Comparison of ENCODE assay signal across 1 mouse cellular context in the genomic region with DNA sequence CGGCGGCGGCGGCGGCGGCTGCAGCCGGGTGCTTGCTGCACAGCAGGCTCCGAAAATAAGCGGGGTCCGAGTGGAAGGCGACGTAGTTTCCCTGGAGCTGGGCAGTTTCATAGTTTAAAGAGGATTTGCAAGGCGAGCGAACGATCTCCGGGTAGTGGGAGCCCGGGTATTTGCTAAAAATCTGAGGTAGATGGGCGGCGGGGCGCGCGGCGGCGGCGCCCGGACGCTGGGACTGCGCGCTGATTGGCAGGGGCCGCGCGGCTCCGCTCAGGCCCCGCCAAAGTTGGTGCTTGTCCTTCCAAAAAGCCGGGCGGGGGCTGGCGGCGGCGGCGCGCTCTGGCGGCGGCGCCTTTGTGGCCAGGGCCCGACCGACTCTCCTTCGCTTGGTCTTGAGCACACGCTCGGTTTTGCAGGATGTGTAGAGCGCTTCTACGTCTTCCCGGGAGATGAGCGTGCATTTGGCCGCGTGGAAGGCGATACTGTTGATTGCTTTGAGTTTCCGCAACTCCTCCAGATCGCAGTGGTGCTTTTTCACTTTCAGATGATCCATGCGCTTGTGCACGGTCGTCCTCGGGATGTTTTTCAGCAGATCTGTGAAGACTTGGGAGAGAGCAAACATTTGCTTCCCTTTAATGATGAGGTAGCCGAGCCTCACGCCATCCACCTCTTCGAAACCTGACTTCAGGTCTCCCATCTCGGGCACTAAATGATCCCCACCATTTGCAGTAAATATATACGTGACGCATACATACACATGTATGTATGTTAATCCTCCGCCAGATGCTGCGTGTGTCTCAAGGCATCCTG.
TF ChIP-seq lines count a peak whose summit lies in the region.

No protein-coding gene starts in this region.

TF ChIP-seq in CH12.LX, 34 proteins besides CTCF, POLR2A, EP300 and RAD21 (continued from another document):
- TF ChIP-seq JUN (IDR thresholded peaks at IDR 0.05; ENCODE audit: insufficient read depth, low read depth, low read length), result no peak
- no peak; the same call in 1 of the 2 replicates for TF ChIP-seq MAZ (IDR thresholded peaks at IDR 0.05; ENCODE audit: low read depth, low read length)
- no peak for TF ChIP-seq SMC3 (IDR thresholded peaks at IDR 0.05; ENCODE audit: low read depth, low read length)
- peak; percentile 34; the same call in 1 of the 2 replicates for TF ChIP-seq ZMIZ1 (IDR thresholded peaks at IDR 0.05; ENCODE audit: low read depth, low read length)
- TF ChIP-seq ZC3H11A (IDR thresholded peaks at IDR 0.05; ENCODE audit: low read depth, low read length), result no peak
- TF ChIP-seq MYC (IDR thresholded peaks at IDR 0.05; ENCODE audit: low read depth, low read length), result peak; percentile 61
- TF ChIP-seq RCOR1 (conservative IDR thresholded peaks at IDR 0.05; ENCODE audit: low read depth, low read length), result no peak
- no peak for TF ChIP-seq KAT2A (IDR thresholded peaks at IDR 0.05; ENCODE audit: insufficient replicate concordance, low read length)
- TF ChIP-seq HCFC1 (IDR thresholded peaks at IDR 0.05; ENCODE audit: low read depth, low read length), result no peak
- TF ChIP-seq TCF12 (IDR thresholded peaks at IDR 0.05; ENCODE audit: low read depth, low read length), result peak; percentile 38; the same call in 1 of the 2 replicates
- TF ChIP-seq CHD1 (IDR thresholded peaks at IDR 0.05; ENCODE audit: low read depth, low read length), result no peak
- TF ChIP-seq IRF4 (IDR thresholded peaks at IDR 0.05; ENCODE audit: low read depth, low read length), result no peak
- TF ChIP-seq USF1 (IDR thresholded peaks at IDR 0.05; ENCODE audit: low read depth, low read length), result no peak
- peak; percentile 28; the same call in 1 of the 2 replicates for TF ChIP-seq SIN3A (IDR thresholded peaks at IDR 0.05; ENCODE audit: low read length)
- no peak for TF ChIP-seq JUND (conservative IDR thresholded peaks at IDR 0.05; ENCODE audit: low read depth, low read length)
- no peak for TF ChIP-seq ZNF384 (IDR thresholded peaks at IDR 0.05; ENCODE audit: low read depth, low read length)
- TF ChIP-seq CHD2 (IDR thresholded peaks at IDR 0.05; ENCODE audit: low read length), result no peak
- no peak for TF ChIP-seq TBP (conservative IDR thresholded peaks at IDR 0.05; ENCODE audit: low read depth, low read length)
- no peak for TF ChIP-seq ETS1 (conservative IDR thresholded peaks at IDR 0.05; ENCODE audit: low read depth, low read length)
- no peak for TF ChIP-seq MAFK (IDR thresholded peaks at IDR 0.05; ENCODE audit: insufficient replicate concordance, low read length)
- TF ChIP-seq POLR2AphosphoS2 (IDR thresholded peaks at IDR 0.05; ENCODE audit: low read depth, low read length), result no peak
- TF ChIP-seq UBTF (IDR thresholded peaks at IDR 0.05; ENCODE audit: low read depth, low read length), result peak; percentile 94
TF ChIP-seq in CH12.LX: peak in this region for 8.
